Mouse (Mus musculus): ENCODE measurements around the gene Ccdc38. TPM values are rescaled to one million over a fixed set of nuclear protein-coding genes. Genes with fewer than 3 reads are reported as not detected.
"Not testable (repeated sequence)": the region's sequence is repeated elsewhere in the genome, so short reads cannot be mapped to it uniquely, and the experiment has no call there.

Ccdc38 gene
- total RNA-seq, 2 experiments from 2014 or later, result not detected

GRCm38 (mm10) chr10:93547741-93548270 is 7.4 kb downstream of the Ccdc38 start:
- DNase-seq (ENCODE audit: low spot score in 2 of 2), result no peak
- intact Hi-C loops (cut with DNase I), result loop anchor here (5.0 kb wide), 2 partner anchors 61 to 121 kb away; partner anchors contain the start of gene Hal

- intact Hi-C loops (cut with DNase I), result loop anchor here (5.0 kb wide), 2 partner anchors 62 to 122 kb away; partner anchors contain the start of gene Hal
- DNase-seq (ENCODE audit: low spot score in 2 of 2), result peak; percentile 65 to 70
Observed at GRCm38 (mm10) chr10:93548991-93549390, 8.6 kb downstream of the Ccdc38 start.

GRCm38 (mm10) chr10:93549821-93550220 is 9.4 kb downstream of the Ccdc38 start:
- no peak for DNase-seq (ENCODE audit: low spot score in 2 of 2)
- intact Hi-C loops (cut with DNase I), result loop anchor here (5.0 to 10.0 kb wide), 4 partner anchors 63 to 505 kb away; partner anchors contain the start of gene Hal

GRCm38 (mm10) chr10:93552596-93552995 is 12.2 kb downstream of the Ccdc38 start:
- no peak for DNase-seq (ENCODE audit: low spot score in 2 of 2)
- intact Hi-C loops (cut with DNase I), result loop anchor here (5.0 to 10.0 kb wide), 2 partner anchors 250 to 508 kb away; no protein-coding TSS in a partner anchor

- intact Hi-C loops (cut with DNase I), result loop anchor here (10.0 kb wide), 1 partner anchor 513 kb away; no protein-coding TSS in a partner anchor
- DNase-seq (ENCODE audit: low spot score in 2 of 2), result not testable (repeated sequence)
Observed at GRCm38 (mm10) chr10:93557971-93558370, 17.5 kb downstream of the Ccdc38 start.

- no peak for DNase-seq (ENCODE audit: low spot score in 2 of 2)
- intact Hi-C loops (cut with DNase I), result loop anchor here (10.0 kb wide), 1 partner anchor 515 kb away; no protein-coding TSS in a partner anchor
Observed at GRCm38 (mm10) chr10:93559786-93560185, 19.4 kb downstream of the Ccdc38 start.

GRCm38 (mm10) chr10:93564518-93565090 is 24.2 kb downstream of the Ccdc38 start:
- DNase-seq (ENCODE audit: low spot score in 2 of 2), result no peak
- intact Hi-C loops (cut with DNase I), result no loop called here

GRCm38 (mm10) chr10:93567066-93567465 is 26.6 kb downstream of the Ccdc38 start:
- intact Hi-C loops (cut with DNase I), result no loop called here
- DNase-seq (ENCODE audit: low spot score in 2 of 2), result no peak

- DNase-seq (ENCODE audit: low spot score in 2 of 2), result no peak
- intact Hi-C loops (cut with DNase I), result no loop called here
Observed at GRCm38 (mm10) chr10:93567841-93568566, 27.6 kb downstream of the Ccdc38 start.

- intact Hi-C loops (cut with DNase I), result no loop called here
- DNase-seq (ENCODE audit: low spot score in 2 of 2), result no peak
Observed at GRCm38 (mm10) chr10:93568671-93569070, 28.2 kb downstream of the Ccdc38 start.

GRCm38 (mm10) chr10:93572209-93572608 is 31.8 kb downstream of the Ccdc38 start:
- DNase-seq (ENCODE audit: low spot score in 2 of 2), result no peak
- intact Hi-C loops (cut with DNase I), result loop anchor here (10.0 kb wide), 1 partner anchor 277 kb away; no protein-coding TSS in a partner anchor

- DNase-seq (ENCODE audit: low spot score in 2 of 2), result no peak
- intact Hi-C loops (cut with DNase I), result loop anchor here (5.0 to 10.0 kb wide), 2 partner anchors 148 to 280 kb away; no protein-coding TSS in a partner anchor
Observed at GRCm38 (mm10) chr10:93574966-93575365, 34.5 kb downstream of the Ccdc38 start.

- DNase-seq (ENCODE audit: low spot score in 2 of 2), result no peak
Observed at GRCm38 (mm10) chr10:93575960-93576359, 35.5 kb downstream of the Ccdc38 start.

GRCm38 (mm10) chr10:93577271-93577886 is 36.9 kb downstream of the Ccdc38 start:
- intact Hi-C loops (cut with DNase I), result loop anchor here (1.0 to 10.0 kb wide), 3 partner anchors 91 to 283 kb away; no protein-coding TSS in a partner anchor
- DNase-seq (ENCODE audit: low spot score in 2 of 2), result peak; percentile 49 to 57

More at GRCm38 (mm10) chr10:93575960-93576359, 35.5 kb downstream of the Ccdc38 start:
- intact Hi-C loops (cut with DNase I), result loop anchor here (5.0 to 10.0 kb wide), 2 partner anchors 149 to 281 kb away; no protein-coding TSS in a partner anchor

- intact Hi-C loops (cut with DNase I), result no loop called here
- no peak for DNase-seq (ENCODE audit: low spot score in 2 of 2)
Observed at GRCm38 (mm10) chr10:93588796-93589195, 48.4 kb downstream of the Ccdc38 start.

GRCm38 (mm10) chr10:93589281-93589848 is 48.9 kb downstream of the Ccdc38 start, which contains the start of gene Snrpf:
Snrpf (minus strand) TSS chr10:93589706.
- intact Hi-C loops (cut with DNase I), result no loop called here
- DNase-seq (ENCODE audit: low spot score in 2 of 2), result peak; percentile 91 to 95

- DNase-seq (ENCODE audit: low spot score in 2 of 2), result no peak
- intact Hi-C loops (cut with DNase I), result no loop called here
Observed at GRCm38 (mm10) chr10:93592456-93592855, 52.0 kb downstream of the Ccdc38 start.

GRCm38 (mm10) chr10:93594022-93594482 is 53.6 kb downstream of the Ccdc38 start:
- intact Hi-C loops (cut with DNase I), result loop anchor here (1.0 kb wide), 1 partner anchor 219 kb away; no protein-coding TSS in a partner anchor

GRCm38 (mm10) chr10:93595831-93596230 is 55.4 kb downstream of the Ccdc38 start:
- DNase-seq (ENCODE audit: low spot score in 2 of 2), result no peak
- intact Hi-C loops (cut with DNase I), result no loop called here

More at GRCm38 (mm10) chr10:93594022-93594482, 53.6 kb downstream of the Ccdc38 start:
- peak; percentile 84 to 86 for DNase-seq (ENCODE audit: low spot score in 2 of 2)
